In the genomic region with DNA sequence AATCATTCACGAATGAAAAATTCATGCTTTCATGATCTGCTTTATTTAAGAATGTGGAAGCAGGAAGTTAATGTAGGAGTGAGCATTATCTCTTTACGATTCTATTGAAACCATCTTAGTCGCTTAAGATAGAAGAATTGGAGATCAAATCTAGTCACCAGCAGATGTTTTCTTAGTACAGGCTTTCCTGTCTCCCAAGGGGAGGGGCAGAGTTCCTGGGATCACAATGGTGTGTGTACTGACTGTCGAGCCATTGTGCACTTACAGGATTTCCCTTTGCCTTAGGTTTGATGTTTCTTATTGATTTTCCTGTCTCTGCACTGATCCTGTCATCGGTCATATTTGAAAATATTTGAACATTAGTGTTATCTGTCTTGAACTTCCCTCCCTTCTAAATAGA, we compare ENCODE assay signal across 9 mouse cellular contexts. TPM values are rescaled to one million over a fixed set of nuclear protein-coding genes. Genes with fewer than 3 reads are reported as not detected.
A peak's percentile ranks its signal among the peaks of the same experiment; 100 is the strongest.
DNase-seq lines count a peak whose midpoint lies in the region; ATAC-seq and TF ChIP-seq lines count a peak whose summit lies in the region.
"Had no signal": no experiment of that assay in that cellular context is flagged by ENCODE, and none has a peak within 500 bp of the region (broad histone marks: within the 10 kb centered on the region; RNA-seq: fewer than 3 reads in every experiment).

No protein-coding gene starts in this region.

- H3K36me3 ChIP-seq in heart, embryonic 11.5 days (ENCODE audit: control insufficient read depth, insufficient read depth, low read length) = no peaks in the 10 kb centered on the region
- no peaks in the 10 kb centered on the region for H3K36me3 ChIP-seq in forebrain, postnatal 0 days (ENCODE audit: insufficient read depth)
- H3K36me3 ChIP-seq in liver, embryonic 12.5 days = no peaks in the 10 kb centered on the region
- no peaks in the 10 kb centered on the region for H3K36me3 ChIP-seq in neural tube, embryonic 15.5 days

- no peaks in the 10 kb centered on the region for H3K9me3 ChIP-seq in heart, embryonic 11.5 days (replicated peaks; ENCODE audit: control insufficient read depth, low read length)
- H3K9me3 ChIP-seq in forebrain, postnatal 0 days (ENCODE audit: low read length) = no peaks in the 10 kb centered on the region
- H3K9me3 ChIP-seq in liver, embryonic 12.5 days (replicated peaks) = no peaks in the 10 kb centered on the region
- H3K9me3 ChIP-seq in neural tube, embryonic 15.5 days (replicated peaks) = no peaks in the 10 kb centered on the region

- DNase-seq in heart, adult 11 months = no peak
- DNase-seq in R1 (ENCODE audit: low read depth, low spot score) = peak; percentile 39
- no peak for DNase-seq in forebrain, postnatal 0 days
- no peak for DNase-seq in adrenal gland, adult (ENCODE audit: inconsistent age in 2 of 2, low spot score in 1 of 2)
- no peak for DNase-seq in urinary bladder, postnatal 25 days (ENCODE audit: low spot score)

- peak overlapping the region; percentile 62 for H3K4me3 ChIP-seq in heart, embryonic 11.5 days (ENCODE audit: low read depth, low read length)
- H3K4me3 ChIP-seq in forebrain, postnatal 0 days (ENCODE audit: low read depth, low read length) = peak overlapping the region; percentile 75
- H3K4me3 ChIP-seq in liver, embryonic 12.5 days = peak overlapping the region; percentile 82
- H3K4me3 ChIP-seq in neural tube, embryonic 15.5 days (replicated peaks) = peak overlapping the region; percentile 78

- 30% methylated on average over 5 of the region's 5 CpGs for WGBS in heart, embryonic 11.5 days (ENCODE audit: insufficient replicate concordance)
- 27% methylated on average over 5 of the region's 5 CpGs for WGBS in forebrain, postnatal 0 days
- 29% methylated on average over 5 of the region's 5 CpGs for WGBS in liver, embryonic 12.5 days (ENCODE audit: insufficient replicate concordance)
- 31% methylated on average over 5 of the region's 5 CpGs for WGBS in neural tube, embryonic 15.5 days

- peak; percentile 43 for ATAC-seq in heart, embryonic 11.5 days (replicated peaks; ENCODE audit: insufficient number of reproducible peaks, low FRiP score, low TSS enrichment)
- ATAC-seq in forebrain, postnatal 0 days = peak; percentile 66
- ATAC-seq in liver, embryonic 12.5 days = peak; percentile 41; the same call in 1 of the 2 replicates
- peak; percentile 71 for ATAC-seq in neural tube, embryonic 15.5 days (ENCODE audit: low FRiP score)

- no peaks in the 10 kb centered on the region for H3K27me3 ChIP-seq in heart, embryonic 11.5 days (ENCODE audit: control insufficient read depth, insufficient read depth, low read length)
- H3K27me3 ChIP-seq in forebrain, postnatal 0 days (ENCODE audit: insufficient read depth, low read length) = no peaks in the 10 kb centered on the region
- no peaks in the 10 kb centered on the region for H3K27me3 ChIP-seq in liver, embryonic 12.5 days (replicated peaks)
- H3K27me3 ChIP-seq in neural tube, embryonic 15.5 days (replicated peaks) = no peaks in the 10 kb centered on the region
- H3K27me3 ChIP-seq: Patski had no signal

- H3K4me1 ChIP-seq in heart, embryonic 11.5 days (ENCODE audit: control insufficient read depth, insufficient read depth, low read length) = no peaks in the 10 kb centered on the region
- H3K4me1 ChIP-seq in forebrain, postnatal 0 days (ENCODE audit: insufficient read depth) = no peaks in the 10 kb centered on the region
- peaks cover 9% of the 10 kb centered on the region for H3K4me1 ChIP-seq in liver, embryonic 12.5 days
- peaks cover 11% of the 10 kb centered on the region for H3K4me1 ChIP-seq in neural tube, embryonic 15.5 days

- peak overlapping the region; percentile 92 for H3K4me2 ChIP-seq in heart, embryonic 11.5 days
- peak overlapping the region; percentile 90 for H3K4me2 ChIP-seq in forebrain, postnatal 0 days (ENCODE audit: low read depth)
- H3K4me2 ChIP-seq in liver, embryonic 12.5 days = peak overlapping the region; percentile 88
- H3K4me2 ChIP-seq in neural tube, embryonic 15.5 days = peak overlapping the region; percentile 93

- peak overlapping the region; percentile 49; the same call in 1 of the 2 replicates for H3K9ac ChIP-seq in heart, embryonic 11.5 days (ENCODE audit: low read depth, low read length)
- H3K9ac ChIP-seq in forebrain, postnatal 0 days = peak overlapping the region; percentile 76
- peak overlapping the region; percentile 76; the same call in 1 of the 2 replicates for H3K9ac ChIP-seq in liver, embryonic 12.5 days
- H3K9ac ChIP-seq in neural tube, embryonic 15.5 days (replicated peaks) = peak overlapping the region; percentile 91

- no peak for TF ChIP-seq CTCF in forebrain, postnatal 0 days (IDR thresholded peaks at IDR 0.05; ENCODE audit: low read depth)

- no peak overlapping the region for H3K27ac ChIP-seq in heart, embryonic 11.5 days (ENCODE audit: low read depth, low read length)
- peak overlapping the region; percentile 74 for H3K27ac ChIP-seq in forebrain, postnatal 0 days (ENCODE audit: low read depth, low read length)
- H3K27ac ChIP-seq in liver, embryonic 12.5 days = no peak overlapping the region
- peak overlapping the region; percentile 75 for H3K27ac ChIP-seq in neural tube, embryonic 15.5 days (replicated peaks)

RNA-seq across cellular contexts. Expression of gene Zfp457, which starts 0.4 kb away (rescaled TPM):
- polyA plus RNA-seq in heart, embryonic 11.5 days (2014; fragmentation: Nextera tagmentation; extraction: Ambion mirVana) = 0.46 TPM in 1 of 2 replicates, not detected in the other
- total RNA-seq in forebrain, postnatal 0 days (2014; rRNA removed) = 0.81 and 1.5 TPM in 2 replicates
- 0.31 and 0.41 TPM in 2 replicates for polyA plus RNA-seq in forebrain, postnatal 0 days (2015; fragmentation: Nextera tagmentation; extraction: Ambion mirVana)
- polyA plus RNA-seq in liver, embryonic 12.5 days (2016; fragmentation: Nextera tagmentation; extraction: Ambion mirVana) = 0.15 and 0.35 TPM in 2 replicates
- polyA plus RNA-seq in neural tube, embryonic 15.5 days (2015; fragmentation: Nextera tagmentation; extraction: Ambion mirVana) = 1.7 and 2.0 TPM in 2 replicates

RNA-seq across cellular contexts. Expression of gene Zfp595, which starts 25.7 kb away (rescaled TPM):
- 1.7 and 2.1 TPM in 2 replicates for polyA plus RNA-seq in heart, embryonic 11.5 days (2014; fragmentation: Nextera tagmentation; extraction: Ambion mirVana)
- 3.0 and 3.2 TPM in 2 replicates for total RNA-seq in forebrain, postnatal 0 days (2014; rRNA removed)
- 0.50 and 0.54 TPM in 2 replicates for polyA plus RNA-seq in forebrain, postnatal 0 days (2015; fragmentation: Nextera tagmentation; extraction: Ambion mirVana)
- 1.1 TPM in 2 replicates for polyA plus RNA-seq in liver, embryonic 12.5 days (2016; fragmentation: Nextera tagmentation; extraction: Ambion mirVana)
- polyA plus RNA-seq in neural tube, embryonic 15.5 days (2015; fragmentation: Nextera tagmentation; extraction: Ambion mirVana) = 1.7 and 2.0 TPM in 2 replicates

RNA-seq across cellular contexts. Expression of gene Zfp458, which starts 28.5 kb away (rescaled TPM):
- polyA plus RNA-seq in heart, embryonic 11.5 days (2014; fragmentation: Nextera tagmentation; extraction: Ambion mirVana) = 1.3 and 1.9 TPM in 2 replicates
- total RNA-seq in forebrain, postnatal 0 days (2014; rRNA removed) = 15.5 and 16.6 TPM in 2 replicates
- polyA plus RNA-seq in forebrain, postnatal 0 days (2015; fragmentation: Nextera tagmentation; extraction: Ambion mirVana) = 2.9 and 3.1 TPM in 2 replicates
- 0.74 and 0.92 TPM in 2 replicates for polyA plus RNA-seq in liver, embryonic 12.5 days (2016; fragmentation: Nextera tagmentation; extraction: Ambion mirVana)
- 4.8 and 4.9 TPM in 2 replicates for polyA plus RNA-seq in neural tube, embryonic 15.5 days (2015; fragmentation: Nextera tagmentation; extraction: Ambion mirVana)

RNA-seq across cellular contexts. Expression of gene Gm28044, which starts 53.6 kb away (rescaled TPM):
- polyA plus RNA-seq in heart, embryonic 11.5 days (2014; fragmentation: Nextera tagmentation; extraction: Ambion mirVana) = 0.31 and 1.1 TPM in 2 replicates
- not detected in 2 replicates for total RNA-seq in forebrain, postnatal 0 days (2014; rRNA removed)
- not detected in 2 replicates for polyA plus RNA-seq in forebrain, postnatal 0 days (2015; fragmentation: Nextera tagmentation; extraction: Ambion mirVana)
- 0.26 and 0.38 TPM in 2 replicates for polyA plus RNA-seq in liver, embryonic 12.5 days (2016; fragmentation: Nextera tagmentation; extraction: Ambion mirVana)
- not detected in 2 replicates for polyA plus RNA-seq in neural tube, embryonic 15.5 days (2015; fragmentation: Nextera tagmentation; extraction: Ambion mirVana)

RNA-seq across cellular contexts. Expression of gene Zfp953, which starts 53.7 kb away (rescaled TPM):
- polyA plus RNA-seq in heart, embryonic 11.5 days (2014; fragmentation: Nextera tagmentation; extraction: Ambion mirVana) = 1.1 and 1.3 TPM in 2 replicates
- 1.2 and 2.0 TPM in 2 replicates for total RNA-seq in forebrain, postnatal 0 days (2014; rRNA removed)
- polyA plus RNA-seq in forebrain, postnatal 0 days (2015; fragmentation: Nextera tagmentation; extraction: Ambion mirVana) = 0.19 and 0.39 TPM in 2 replicates
- 0.82 and 1.1 TPM in 2 replicates for polyA plus RNA-seq in liver, embryonic 12.5 days (2016; fragmentation: Nextera tagmentation; extraction: Ambion mirVana)
- polyA plus RNA-seq in neural tube, embryonic 15.5 days (2015; fragmentation: Nextera tagmentation; extraction: Ambion mirVana) = 0.56 and 0.77 TPM in 2 replicates

Comparison
In these comparisons a context has a peak if more than half of its experiments do, and no peak if none do; other contexts are left out.
1. H3K27ac ChIP-seq: peak in forebrain, postnatal 0 days (single experiment) and neural tube, embryonic 15.5 days (single experiment); none in heart, embryonic 11.5 days (single experiment) and liver, embryonic 12.5 days (single experiment).
2. Peak in every context shown above with its lines, with median percentiles within 50 percentile points of each other: ATAC-seq, H3K4me2 ChIP-seq, H3K4me3 ChIP-seq and H3K9ac ChIP-seq.